7 mouse cellular contexts compared by ENCODE assay signal in genomic region chr13:99398149-99398701, GRCm38 (mm10). TPM values are rescaled to one million over a fixed set of nuclear protein-coding genes. Genes with fewer than 3 reads are reported as not detected.
DNase-seq lines count a peak whose midpoint lies in the region; ATAC-seq and TF ChIP-seq lines count a peak whose summit lies in the region.

No protein-coding gene starts in this region.

- ATAC-seq in embryonic facial prominence, embryonic 13.5 days (ENCODE audit: insufficient number of reproducible peaks, insufficient read depth, low FRiP score, low TSS enrichment, low read depth), result no peak
- 0 out of 2 replicates have a peak, but pooled peaks have one; percentile 22 for ATAC-seq in kidney, embryonic 15.5 days (replicated peaks; ENCODE audit: low FRiP score)
- peak; percentile 84 for ATAC-seq in stomach, postnatal 0 days (ENCODE audit: low FRiP score, low TSS enrichment)

- H3K4me3 ChIP-seq in embryonic facial prominence, embryonic 13.5 days, result no peak overlapping the region
- H3K4me3 ChIP-seq in kidney, embryonic 15.5 days (replicated peaks), result no peak overlapping the region
- H3K4me3 ChIP-seq in stomach, postnatal 0 days (ENCODE audit: low read depth, low read length), result no peak overlapping the region

- H3K4me2 ChIP-seq in embryonic facial prominence, embryonic 13.5 days, result no peak overlapping the region
- no peak overlapping the region for H3K4me2 ChIP-seq in kidney, embryonic 15.5 days
- H3K4me2 ChIP-seq in stomach, postnatal 0 days (replicated peaks; ENCODE audit: low read depth), result no peak overlapping the region

- TF ChIP-seq CTCF in stomach, postnatal 0 days (IDR thresholded peaks at IDR 0.05; ENCODE audit: low read depth), result no peak

- H3K36me3 ChIP-seq in embryonic facial prominence, embryonic 13.5 days, result peaks cover 7% of the 10 kb centered on the region; the same call in 1 of the 2 replicates
- peaks cover 12% of the 10 kb centered on the region for H3K36me3 ChIP-seq in kidney, embryonic 15.5 days
- H3K36me3 ChIP-seq in stomach, postnatal 0 days (ENCODE audit: control insufficient read depth, insufficient read depth, low read length), result no peaks in the 10 kb centered on the region

- peak; percentile 44 for DNase-seq in thymus, postnatal 0 days (ENCODE audit: low spot score)
- no peak for DNase-seq in thymus, adult 18-20 months
- peak; percentile 86 for DNase-seq in stomach, postnatal 0 days (ENCODE audit: low spot score)
- no peak for DNase-seq in MN1 (ENCODE audit: low spot score)
- no peak for DNase-seq in embryo, embryonic 10.5 days (ENCODE audit: low spot score)

- 0 out of 2 replicates have a peak overlapping the region, but pooled peaks have one; percentile 36 for H3K9ac ChIP-seq in embryonic facial prominence, embryonic 13.5 days
- H3K9ac ChIP-seq in kidney, embryonic 15.5 days, result no peak overlapping the region
- no peak overlapping the region for H3K9ac ChIP-seq in stomach, postnatal 0 days (ENCODE audit: low read length)

- no peaks in the 10 kb centered on the region for H3K27me3 ChIP-seq in embryonic facial prominence, embryonic 13.5 days
- no peaks in the 10 kb centered on the region for H3K27me3 ChIP-seq in kidney, embryonic 15.5 days
- no peaks in the 10 kb centered on the region for H3K27me3 ChIP-seq in stomach, postnatal 0 days (ENCODE audit: control insufficient read depth, insufficient read depth, low read length)

- H3K4me1 ChIP-seq in embryonic facial prominence, embryonic 13.5 days, result peaks cover 49% of the 10 kb centered on the region
- peaks cover 26% of the 10 kb centered on the region for H3K4me1 ChIP-seq in kidney, embryonic 15.5 days
- H3K4me1 ChIP-seq in stomach, postnatal 0 days (replicated peaks; ENCODE audit: control insufficient read depth, insufficient read depth), result 0 out of 2 replicates have a peak, but pooled peaks cover 2% of the 10 kb centered on the region

- H3K27ac ChIP-seq in embryonic facial prominence, embryonic 13.5 days, result peak overlapping the region; percentile 64
- peak overlapping the region; percentile 51; the same call in 1 of the 2 replicates for H3K27ac ChIP-seq in kidney, embryonic 15.5 days
- peak overlapping the region; percentile 80 for H3K27ac ChIP-seq in stomach, postnatal 0 days (replicated peaks)

- 86% methylated on average over 12 of the region's 12 CpGs for WGBS in embryonic facial prominence, embryonic 13.5 days
- WGBS in kidney, embryonic 15.5 days, result 84% methylated on average over 12 of the region's 12 CpGs
- WGBS in stomach, postnatal 0 days, result 71% methylated on average over 12 of the region's 12 CpGs

- TF ChIP-seq EP300 in stomach, postnatal 0 days (optimal IDR thresholded peaks at IDR 0.05), result no peak

- H3K9me3 ChIP-seq in embryonic facial prominence, embryonic 13.5 days, result no peaks in the 10 kb centered on the region
- H3K9me3 ChIP-seq in kidney, embryonic 15.5 days (replicated peaks), result no peaks in the 10 kb centered on the region
- no peaks in the 10 kb centered on the region for H3K9me3 ChIP-seq in stomach, postnatal 0 days (ENCODE audit: control insufficient read depth, low read length)

RNA-seq across cellular contexts. Expression of gene Mrps27, which starts 53.6 kb away (rescaled TPM):
- polyA plus RNA-seq in thymus, postnatal 0 days (2015; fragmentation: Nextera tagmentation; extraction: Ambion mirVana), result 38.0 and 38.5 TPM in 2 replicates
- polyA plus RNA-seq in embryonic facial prominence, embryonic 13.5 days (2015; fragmentation: Nextera tagmentation; extraction: Ambion mirVana), result 60.1 and 62.5 TPM in 2 replicates
- 68.8 and 71.8 TPM in 2 replicates for polyA plus RNA-seq in kidney, embryonic 15.5 days (2015; fragmentation: Nextera tagmentation; extraction: Ambion mirVana)
- polyA plus RNA-seq in stomach, postnatal 0 days (2015; fragmentation: Nextera tagmentation; extraction: Ambion mirVana), result 29.9 and 30.8 TPM in 2 replicates

RNA-seq across cellular contexts. Expression of gene Ptcd2, which starts 53.7 kb away (rescaled TPM):
- 56.6 and 62.3 TPM in 2 replicates for polyA plus RNA-seq in thymus, postnatal 0 days (2015; fragmentation: Nextera tagmentation; extraction: Ambion mirVana)
- polyA plus RNA-seq in embryonic facial prominence, embryonic 13.5 days (2015; fragmentation: Nextera tagmentation; extraction: Ambion mirVana), result 44.7 and 45.8 TPM in 2 replicates
- 51.5 and 54.1 TPM in 2 replicates for polyA plus RNA-seq in kidney, embryonic 15.5 days (2015; fragmentation: Nextera tagmentation; extraction: Ambion mirVana)
- 30.1 and 31.0 TPM in 2 replicates for polyA plus RNA-seq in stomach, postnatal 0 days (2015; fragmentation: Nextera tagmentation; extraction: Ambion mirVana)

Comparison
In these comparisons a context has a peak if more than half of its experiments do, and no peak if none do; other contexts are left out.
1. DNase-seq: peak in thymus, postnatal 0 days (single experiment) and stomach, postnatal 0 days (single experiment); none in thymus, adult 18-20 months (0 of 2), MN1 (single experiment) and embryo, embryonic 10.5 days (single experiment).
2. Peak in every context shown above with its lines, with median percentiles within 50 percentile points of each other: H3K27ac ChIP-seq.